ENCODE assay signal across 9 mouse cellular contexts in genomic region chr11:5629033-5629432, GRCm38 (mm10). TPM values are rescaled to one million over a fixed set of nuclear protein-coding genes. Genes with fewer than 3 reads are reported as not detected.
DNase-seq lines count a peak whose midpoint lies in the region; ATAC-seq and TF ChIP-seq lines count a peak whose summit lies in the region.
"Had no signal": no experiment of that assay in that cellular context is flagged by ENCODE, and none has a peak within 500 bp of the region (broad histone marks: within the 10 kb centered on the region; RNA-seq: fewer than 3 reads in every experiment).

No protein-coding gene starts in this region.

- no peak overlapping the region for H3K9ac ChIP-seq in lung, postnatal 0 days (replicated peaks; ENCODE audit: low read depth)

- peak; percentile 88 for TF ChIP-seq CTCF in lung, postnatal 0 days (IDR thresholded peaks at IDR 0.05)

- DNase-seq in A20 (ENCODE audit: low read depth, low spot score) (peak; percentile 73), ES-CJ7 (ENCODE audit: low read depth, low spot score) (peak; percentile 80)
- DNase-seq in cerebellum, adult 11-12 months = peak; percentile 48
- peak; percentile 74 for DNase-seq in gastrocnemius, adult 18-20 months (ENCODE audit: low spot score)
- DNase-seq in kidney, postnatal 10 days = peak; percentile 89
- peak; percentile 86 for DNase-seq in lung, postnatal 0 days (ENCODE audit: low spot score)
- DNase-seq in right cerebral cortex, postnatal 14 days = peak; percentile 73
- DNase-seq in urinary bladder, postnatal 36 days (ENCODE audit: low spot score in 2 of 2) = peak; percentile 51 to 78

- no peak for TF ChIP-seq EP300 in lung, postnatal 0 days (IDR thresholded peaks at IDR 0.05)

- H3K27me3 ChIP-seq in lung, postnatal 0 days (replicated peaks; ENCODE audit: insufficient read depth, low read length) = no peaks in the 10 kb centered on the region

- no peak overlapping the region for H3K4me3 ChIP-seq in lung, postnatal 0 days (ENCODE audit: low read depth, low read length)

- ATAC-seq in lung, postnatal 0 days = peak; percentile 44; the same call in 1 of the 2 replicates

- no peaks in the 10 kb centered on the region for H3K9me3 ChIP-seq in lung, postnatal 0 days (ENCODE audit: low read length)

- no peaks in the 10 kb centered on the region for H3K36me3 ChIP-seq in lung, postnatal 0 days (ENCODE audit: insufficient read depth, low read length)

- no peak overlapping the region for H3K27ac ChIP-seq in lung, postnatal 0 days (ENCODE audit: low read length)

- H3K4me1 ChIP-seq in lung, postnatal 0 days (ENCODE audit: insufficient read depth, low read depth, low read length) = no peaks in the 10 kb centered on the region

- WGBS in lung, postnatal 0 days = 24% methylated on average over 15 of the region's 15 CpGs

- H3K4me2 ChIP-seq in lung, postnatal 0 days (replicated peaks; ENCODE audit: low read depth, low read length) = no peak overlapping the region

RNA-seq across cellular contexts. Expression of gene Ankrd36, which starts 59.5 kb away (rescaled TPM):
- not detected for total RNA-seq in gastrocnemius, adult 18-20 months (2021)
- 0.15 TPM in 1 of 2 replicates, not detected in the other for polyA plus RNA-seq in lung, postnatal 0 days (2015; fragmentation: Nextera tagmentation; extraction: Ambion mirVana)
- total RNA-seq: left cerebral cortex, adult 8-10 months had no signal
